Mouse (Mus musculus): ENCODE results near the gene Exoc5.

Gene Exoc5

GRCm38 (mm10) chr14:48968670-48969069 is 97.8 kb downstream of the Exoc5 start:
- Histone ChIP-seq H3K9me3 (ENCODE audit: low read length) (no peaks in the 10 kb centered on the region), H3K36me3 (ENCODE audit: insufficient read depth, low read length) (no peaks in the 10 kb centered on the region), H3K4me1 (replicated peaks; ENCODE audit: low read depth, low read length) (peaks cover 6% of the 10 kb centered on the region), H3K27me3 (ENCODE audit: insufficient read depth, low read length) (no peaks in the 10 kb centered on the region), H3K4me3 (replicated peaks; ENCODE audit: low read length) (peak overlapping the region; percentile 57)
- TF ChIP-seq NANOG (IDR thresholded peaks at IDR 0.05; ENCODE audit: borderline replicate concordance, low read length) (no peak), CTCF (conservative IDR thresholded peaks at IDR 0.05; ENCODE audit: low read length) (peak; percentile 58)

Measured in E14TG2a.4 (cell line).